Mouse (Mus musculus) lung, adult 2 months (tissue): Measurements from ENCODE around the gene Ttll5.

Experiments used
- CTCF ChIP-seq: fragments of 200-500 bp; IDR thresholded peaks from 2 replicates; pipeline ENCODE4 v1.5.1; 2011; ENCODE audit warnings: mild to moderate bottlenecking, low read length, control low read depth; ENCODE audit not compliant: insufficient read depth
- POLR2A ChIP-seq: fragments of 200-500 bp; IDR thresholded peaks from 2 replicates; pipeline ENCODE4 v1.6.1; 2011; ENCODE audit warnings: low read depth, mild to moderate bottlenecking, control low read depth, low read length, borderline replicate concordance; ENCODE audit errors: extremely low read depth

DNA sequence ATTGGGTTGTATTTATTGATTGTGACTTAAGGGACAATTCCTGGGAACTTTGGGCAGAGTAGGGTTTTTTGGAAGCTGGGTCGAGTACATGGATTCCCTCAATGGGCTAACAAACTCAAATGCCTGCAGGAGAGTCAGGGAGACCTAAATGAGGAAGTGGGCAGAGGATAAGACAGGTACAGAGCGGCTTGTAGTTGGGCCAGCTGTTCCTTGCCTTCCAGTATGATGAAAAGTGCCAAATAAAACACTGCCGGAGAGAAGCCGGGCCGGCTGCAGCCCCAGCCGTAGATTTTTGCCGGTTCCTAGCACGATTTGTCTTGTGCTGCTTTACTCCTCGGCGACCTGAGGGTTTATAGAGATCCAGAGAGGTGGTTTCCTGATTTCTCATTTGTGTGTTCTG is 104.1 kb downstream of the Ttll5 start:
- no peak for TF ChIP-seq CTCF
- no peak for TF ChIP-seq POLR2A
